Comparison of ENCODE assay signal across 8 mouse cellular contexts in genomic region chr1:106629470-106629830, GRCm38 (mm10).
A peak's percentile ranks its signal among the peaks of the same experiment; 100 is the strongest.
DNase-seq lines count a peak whose midpoint lies in the region; ATAC-seq lines count a peak whose summit lies in the region.

No protein-coding gene starts in this region.

- no peak overlapping the region for H3K4me3 ChIP-seq in embryonic facial prominence, embryonic 13.5 days
- H3K4me3 ChIP-seq in neural tube, embryonic 14.5 days (ENCODE audit: low read depth, low read length), result no peak overlapping the region

- peak overlapping the region; percentile 90 for H3K27ac ChIP-seq in embryonic facial prominence, embryonic 13.5 days
- no peak overlapping the region; the same call in 1 of the 2 replicates for H3K27ac ChIP-seq in neural tube, embryonic 14.5 days (ENCODE audit: low read depth, low read length)

- no peak overlapping the region for H3K9ac ChIP-seq in embryonic facial prominence, embryonic 13.5 days
- H3K9ac ChIP-seq in neural tube, embryonic 14.5 days (replicated peaks; ENCODE audit: low read depth, low read length), result no peak overlapping the region

- H3K36me3 ChIP-seq in embryonic facial prominence, embryonic 13.5 days, result no peaks in the 10 kb centered on the region
- H3K36me3 ChIP-seq in neural tube, embryonic 14.5 days (ENCODE audit: control insufficient read depth, insufficient read depth, low read length), result no peaks in the 10 kb centered on the region

- DNase-seq in adrenal gland, adult 2 months, result peak; percentile 32
- DNase-seq in adrenal gland, adult 8-10 months, result no peak
- DNase-seq in heart, postnatal 10 days, result peak; percentile 33
- DNase-seq in kidney, postnatal 4 days, result peak; percentile 42 to 65
- no peak for DNase-seq in layer of hippocampus, adult 11-12 months (ENCODE audit: low spot score)
- no peak for DNase-seq in thymus, postnatal 0 days (ENCODE audit: low spot score)

- H3K4me1 ChIP-seq in embryonic facial prominence, embryonic 13.5 days, result peaks cover 27% of the 10 kb centered on the region
- H3K4me1 ChIP-seq in neural tube, embryonic 14.5 days (ENCODE audit: control insufficient read depth, insufficient read depth, low read length), result peaks cover 6% of the 10 kb centered on the region; the same call in 1 of the 2 replicates

- intact Hi-C loops in heart, postnatal 10 days (cut with DNase I), result loop anchor here (2.0 kb wide), 2 partner anchors 83 to 85 kb away; no protein-coding TSS in a partner anchor

- H3K9me3 ChIP-seq in embryonic facial prominence, embryonic 13.5 days, result no peaks in the 10 kb centered on the region
- H3K9me3 ChIP-seq in neural tube, embryonic 14.5 days (ENCODE audit: control insufficient read depth, low read length), result no peaks in the 10 kb centered on the region

- ATAC-seq in embryonic facial prominence, embryonic 13.5 days (ENCODE audit: insufficient number of reproducible peaks, insufficient read depth, low FRiP score, low TSS enrichment, low read depth), result peak; percentile 76
- peak; percentile 42; the same call in 1 of the 2 replicates for ATAC-seq in neural tube, embryonic 14.5 days (ENCODE audit: low read depth)

- H3K4me2 ChIP-seq in embryonic facial prominence, embryonic 13.5 days, result peak overlapping the region; percentile 43
- no peak overlapping the region for H3K4me2 ChIP-seq in neural tube, embryonic 14.5 days (ENCODE audit: low read depth, low read length)

- 4% methylated on average over 4 of the region's 4 CpGs for WGBS in embryonic facial prominence, embryonic 13.5 days
- 18% methylated on average over 4 of the region's 4 CpGs for WGBS in neural tube, embryonic 14.5 days

- no peaks in the 10 kb centered on the region for H3K27me3 ChIP-seq in embryonic facial prominence, embryonic 13.5 days
- H3K27me3 ChIP-seq in neural tube, embryonic 14.5 days (ENCODE audit: control insufficient read depth, insufficient read depth, low read length), result no peaks in the 10 kb centered on the region

Comparison
In these comparisons a context has a peak if more than half of its experiments do, and no peak if none do; other contexts are left out.
1. DNase-seq: peak in adrenal gland, adult 2 months (single experiment), heart, postnatal 10 days (2 of 2) and kidney, postnatal 4 days (2 of 2); none in adrenal gland, adult 8-10 months (single experiment), layer of hippocampus, adult 11-12 months (single experiment) and thymus, postnatal 0 days (single experiment).